Mouse (Mus musculus) small intestine, adult 2 months (tissue): ENCODE measurements around the gene Gstm4.

Experiments
- CTCF ChIP-seq: fragments of 200-500 bp; IDR thresholded peaks from 2 replicates; pipeline ENCODE4 v1.5.1; 2012; ENCODE audit warnings: low read depth, mild to moderate bottlenecking, control low read depth, inconsistent platforms, low read length, moderate library complexity, mixed read lengths; ENCODE audit not compliant: insufficient replicate concordance, insufficient read length; ENCODE audit errors: extremely low read depth
- POLR2A ChIP-seq: fragments of 200-500 bp; IDR thresholded peaks from 2 replicates; pipeline ENCODE4 v1.6.1; 2012; ENCODE audit warnings: low read depth, mild to moderate bottlenecking, control low read depth, inconsistent platforms, low read length, moderate library complexity

- TF ChIP-seq POLR2A (no peak), CTCF (no peak)
Observed at GRCm38 (mm10) chr3:108087329-108087728, 42.6 kb upstream of the Gstm4 start.
